Mouse (Mus musculus) liver, adult 2 months (tissue): ENCODE results near the gene Ednra. TPM values are rescaled to one million over a fixed set of nuclear protein-coding genes. Genes with fewer than 3 reads are reported as not detected.

ENCODE experiments used
- DNase-seq: peaks from one replicate; pipeline ENCODE4 v3.0.0-alpha.2; 2011; ENCODE audit warnings: low read depth, low spot score; ENCODE audit errors: extremely low read depth
- H3K27ac ChIP-seq: fragments of 200-500 bp; replicated peaks from 2 replicates; pipeline ENCODE4 v1.5.1; 2012; ENCODE audit warnings: low read depth, mild to moderate bottlenecking, control low read depth, inconsistent platforms, low read length; ENCODE audit not compliant: insufficient read depth
- H3K27me3 ChIP-seq: fragments of 200-500 bp; 2 replicates; pipeline ENCODE4 v1.6.1; 2012; ENCODE audit warnings: mild to moderate bottlenecking, moderate library complexity, low read length, inconsistent platforms; ENCODE audit not compliant: control insufficient read depth, insufficient read depth
- H3K36me3 ChIP-seq: fragments of 200-500 bp; 2 replicates; pipeline ENCODE4 v1.6.1; 2012; ENCODE audit warnings: low read length, inconsistent platforms; ENCODE audit not compliant: control insufficient read depth, insufficient read depth
- H3K4me1 ChIP-seq: fragments of 200-500 bp; 2 replicates; pipeline ENCODE4 v1.6.1; 2011; ENCODE audit warnings: low read length; ENCODE audit not compliant: control insufficient read depth, insufficient read depth
- H3K4me3 ChIP-seq: fragments of 200-500 bp; 2 replicates; pipeline ENCODE4 v1.5.1; 2011; ENCODE audit warnings: low read depth, mild to moderate bottlenecking, control low read depth, low read length, moderate library complexity; ENCODE audit not compliant: insufficient read depth
- H3K79me2 ChIP-seq: fragments of 200-500 bp; 2 replicates; pipeline ENCODE4 v1.6.1; 2012; ENCODE audit warnings: inconsistent platforms, mild to moderate bottlenecking, low read length, moderate library complexity; ENCODE audit not compliant: control insufficient read depth, insufficient read depth
- H3K9ac ChIP-seq: fragments of 200-500 bp; 2 replicates; pipeline ENCODE4 v1.6.1; 2012; ENCODE audit warnings: low read depth, mild to moderate bottlenecking, control low read depth, inconsistent platforms, low read length
- CTCF ChIP-seq: fragments of 200-500 bp; IDR thresholded peaks from 2 replicates; pipeline ENCODE4 v1.5.1; 2011; ENCODE audit warnings: low read depth, low read length, control low read depth
- POLR2A ChIP-seq: fragments of 200-500 bp; IDR thresholded peaks from 2 replicates; pipeline ENCODE4 v1.6.1; 2011; ENCODE audit warnings: low read length, control low read depth; ENCODE audit not compliant: insufficient read depth; ENCODE audit errors: extremely low read depth
- WGBS: fragments of 180-500 bp; shearing (Covaris S2); methylation state at CpG from one replicate; pipeline ENCODE4 v1.1.7; 2018; 5-methylcytosine and 5-hydroxymethylcytosine counted together
- polyA plus RNA-seq: library from polyadenylated mRNA; depleted of rRNA; stranded (reverse); fragments of >200 nt; gene quantifications from 2 replicates; pipeline ENCODE4 v1.2.3, GENCODE M21; 2012
- total RNA-seq: library from RNA; depleted of rRNA; stranded (reverse); fragments of >200 nt; gene quantifications from 2 replicates; pipeline ENCODE4 v1.2.3, GENCODE M21; 2014

Ednra gene
- total and polyA plus RNA-seq, 2 experiments: 1.8 to 2.0 TPM

- H3K79me2 ChIP-seq: no peaks in the 10 kb centered on the region
- no peak for DNase-seq
- WGBS: 96% methylated on average over 5 of the region's 5 CpGs
- H3K9ac ChIP-seq: no peak overlapping the region
- no peak overlapping the region for H3K27ac ChIP-seq
- no peaks in the 10 kb centered on the region for H3K36me3 ChIP-seq
- no peak overlapping the region for H3K4me3 ChIP-seq
- no peak for TF ChIP-seq POLR2A
- TF ChIP-seq CTCF: no peak
- no peaks in the 10 kb centered on the region for H3K4me1 ChIP-seq
- H3K27me3 ChIP-seq: no peaks in the 10 kb centered on the region
Observed at GRCm38 (mm10) chr8:77768916-77769315, 44.7 kb upstream of the Ednra start.

GRCm38 (mm10) chr8:77764253-77764652 is 40.0 kb upstream of the Ednra start:
- Histone ChIP-seq H3K4me1 (no peaks in the 10 kb centered on the region), H3K27ac (no peak overlapping the region), H3K4me3 (no peak overlapping the region), H3K36me3 (no peaks in the 10 kb centered on the region), H3K27me3 (no peaks in the 10 kb centered on the region), H3K9ac (no peak overlapping the region), H3K79me2 (no peaks in the 10 kb centered on the region)
- DNase-seq: no peak
- WGBS: 62% methylated on average over 8 of the region's 8 CpGs
- no peak for TF ChIP-seq CTCF
- no peak for TF ChIP-seq POLR2A

GRCm38 (mm10) chr8:77762967-77763366 is 38.7 kb upstream of the Ednra start:
- Histone ChIP-seq H3K79me2 (no peaks in the 10 kb centered on the region), H3K4me3 (no peak overlapping the region), H3K4me1 (no peaks in the 10 kb centered on the region), H3K36me3 (no peaks in the 10 kb centered on the region), H3K27ac (no peak overlapping the region), H3K9ac (no peak overlapping the region), H3K27me3 (no peaks in the 10 kb centered on the region)
- DNase-seq: no peak
- 77% methylated on average over 3 of the region's 3 CpGs for WGBS
- no peak for TF ChIP-seq CTCF
- TF ChIP-seq POLR2A: no peak

- Histone ChIP-seq H3K4me1 (no peaks in the 10 kb centered on the region), H3K27me3 (no peaks in the 10 kb centered on the region), H3K79me2 (no peaks in the 10 kb centered on the region), H3K9ac (no peak overlapping the region), H3K36me3 (no peaks in the 10 kb centered on the region), H3K27ac (no peak overlapping the region), H3K4me3 (no peak overlapping the region)
- TF ChIP-seq POLR2A (no peak), CTCF (no peak)
- WGBS: 72% methylated on average over 4 of the region's 4 CpGs
- no peak for DNase-seq
Observed at GRCm38 (mm10) chr8:77755441-77755840, 31.2 kb upstream of the Ednra start.

- no peak overlapping the region for H3K27ac ChIP-seq
- H3K27me3 ChIP-seq: no peaks in the 10 kb centered on the region
- no peaks in the 10 kb centered on the region for H3K36me3 ChIP-seq
- no peak overlapping the region for H3K4me3 ChIP-seq
- H3K9ac ChIP-seq: no peak overlapping the region
- no peak for DNase-seq
- TF ChIP-seq POLR2A (no peak), CTCF (no peak)
- H3K4me1 ChIP-seq: no peaks in the 10 kb centered on the region
- H3K79me2 ChIP-seq: no peaks in the 10 kb centered on the region
- 89% methylated on average over 5 of the region's 5 CpGs for WGBS
Observed at GRCm38 (mm10) chr8:77753796-77754195, 29.5 kb upstream of the Ednra start.

GRCm38 (mm10) chr8:77752041-77752440 is 27.8 kb upstream of the Ednra start:
- no peaks in the 10 kb centered on the region for H3K27me3 ChIP-seq
- no peak overlapping the region for H3K9ac ChIP-seq
- 50% methylated on average over 3 of the region's 3 CpGs for WGBS

More at GRCm38 (mm10) chr8:77752041-77752440, 27.8 kb upstream of the Ednra start:
- no peak for DNase-seq
- Histone ChIP-seq H3K27ac (no peak overlapping the region), H3K4me3 (no peak overlapping the region), H3K36me3 (no peaks in the 10 kb centered on the region), H3K79me2 (no peaks in the 10 kb centered on the region), H3K4me1 (no peaks in the 10 kb centered on the region)
- no peak for TF ChIP-seq CTCF
